Mouse (Mus musculus) hindbrain, embryonic 11.5 days (tissue): ENCODE measurements around the gene Timp3. TPM values are rescaled to one million over a fixed set of nuclear protein-coding genes. Genes with fewer than 3 reads are reported as not detected.

Experiments
- polyA plus RNA-seq: library from polyadenylated mRNA; unstranded; fragments of >200 nt; fragmentation: Nextera tagmentation; extraction: Ambion mirVana; gene quantifications from 2 replicates; pipeline ENCODE4 v1.2.1, GENCODE M21; 2014

Gene Timp3
- polyA plus RNA-seq, 1 experiment from 2014 or later, result 31.6 TPM

Other genes starting within 250 kb of the Timp3 start
- 4.9 and 5.9 TPM in 2 replicates for gene Syn3, start 198.5 kb downstream of the Timp3 start, polyA plus RNA-seq